ENCODE assay signal across 12 mouse cellular contexts in the genomic region with DNA sequence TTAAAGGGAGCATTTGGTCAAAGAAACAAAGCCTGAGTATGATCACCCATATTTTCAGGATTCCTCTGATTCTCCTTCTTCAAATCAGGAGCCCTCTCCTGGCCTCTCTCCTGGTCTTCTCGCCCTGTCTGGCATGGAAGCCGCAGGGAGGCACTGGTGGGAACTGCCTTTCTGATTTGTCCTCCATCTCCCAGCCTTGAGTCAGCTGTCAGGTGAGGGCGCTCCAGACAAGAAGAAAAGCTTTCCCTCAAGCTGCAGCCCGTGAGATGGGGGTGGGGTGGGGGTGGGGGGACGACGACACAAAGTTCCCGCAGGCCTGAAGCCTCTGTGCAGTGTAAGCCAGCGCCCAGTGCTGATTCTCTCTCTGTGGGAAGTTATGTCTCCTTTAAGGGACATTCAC. TPM values are rescaled to one million over a fixed set of nuclear protein-coding genes. Genes with fewer than 3 reads are reported as not detected.
DNase-seq lines count a peak whose midpoint lies in the region; TF ChIP-seq lines count a peak whose summit lies in the region.
"Had no signal": no experiment of that assay in that cellular context is flagged by ENCODE, and none has a peak within 500 bp of the region (broad histone marks: within the 10 kb centered on the region; RNA-seq: fewer than 3 reads in every experiment).

No protein-coding gene starts in this region.

- TF ChIP-seq POLR2A in thymus, adult 2 months (IDR thresholded peaks at IDR 0.05; ENCODE audit: control insufficient read depth, extremely low read depth, insufficient read depth, low read length, poor library complexity): no peak

- H3ac ChIP-seq in C2C12 (ENCODE audit: control insufficient read depth, insufficient read length, low read depth): no peak overlapping the region

- no peaks in the 10 kb centered on the region for H3K79me2 ChIP-seq in C2C12 (ENCODE audit: control insufficient read depth, insufficient read depth)

- H3K27me3 ChIP-seq in C2C12 (ENCODE audit: control insufficient read depth, insufficient read depth, insufficient read length): no peaks in the 10 kb centered on the region
- no peaks in the 10 kb centered on the region for H3K27me3 ChIP-seq in thymus, adult 2 months (ENCODE audit: control insufficient read depth, insufficient read depth, low read length)
- H3K27me3 ChIP-seq: hindbrain, embryonic 12.5 days had no signal

- WGBS in thymus, adult 2 months: 76% methylated on average over 8 of the region's 8 CpGs

- TF ChIP-seq CTCF in C2C12 (IDR thresholded peaks at IDR 0.05; ENCODE audit: control insufficient read depth, insufficient read depth, insufficient read length): peak; percentile 38
- no peak for TF ChIP-seq CTCF in thymus, adult 2 months (IDR thresholded peaks at IDR 0.05; ENCODE audit: borderline replicate concordance, control insufficient read depth, extremely low read depth, insufficient read depth, low read length, poor library complexity)

- H3K27ac ChIP-seq in thymus, adult 2 months (ENCODE audit: control insufficient read depth, insufficient read depth, low read length): no peak overlapping the region
- H3K27ac ChIP-seq: hindbrain, embryonic 12.5 days had no signal

- peaks cover under 1% of the 10 kb centered on the region for H3K36me3 ChIP-seq in C2C12 (ENCODE audit: control insufficient read depth, insufficient read depth)
- H3K36me3 ChIP-seq in thymus, adult 2 months (ENCODE audit: control insufficient read depth, insufficient read depth, low read length): no peaks in the 10 kb centered on the region
- H3K36me3 ChIP-seq: G1E; hindbrain, embryonic 12.5 days had no signal

- peaks cover 4% of the 10 kb centered on the region for H3K4me1 ChIP-seq in thymus, adult 2 months (replicated peaks; ENCODE audit: control insufficient read depth, insufficient read depth, low read length)

- no peak overlapping the region for H3K4me3 ChIP-seq in C2C12 (ENCODE audit: insufficient read depth, poor library complexity, severe bottlenecking)
- H3K4me3 ChIP-seq in thymus, adult 2 months (ENCODE audit: control insufficient read depth, insufficient read depth, low read length): no peak overlapping the region
- H3K4me3 ChIP-seq: hindbrain, embryonic 12.5 days had no signal

- no peaks in the 10 kb centered on the region for H3K79me3 ChIP-seq in C2C12 (ENCODE audit: low read depth)

- DNase-seq in heart, postnatal 4 days: peak; percentile 33
- no peak for DNase-seq in heart, postnatal 25 days (ENCODE audit: low spot score)
- peak; percentile 36 for DNase-seq in ZHBTc4 (ENCODE audit: low read depth, low spot score)
- peak; percentile 29 to 61 for DNase-seq in layer of hippocampus, postnatal 25 days (ENCODE audit: extremely low spot score in 1 of 2, low spot score in 1 of 2)
- DNase-seq in thymus, adult 2 months: no peak
- no peak for DNase-seq in gastrocnemius, postnatal 36 days
- DNase-seq in urinary bladder, postnatal 10 days (ENCODE audit: low spot score): no peak

- intact Hi-C loops in heart, postnatal 25 days (cut with DNase I): loop anchor here (5.0 kb wide), 3 partner anchors 62 to 288 kb away; no protein-coding TSS in a partner anchor
- intact Hi-C loops in gastrocnemius, postnatal 36 days (cut with DNase I): loop anchor here (10.0 kb wide), 1 partner anchor 285 kb away; no protein-coding TSS in a partner anchor

TF ChIP-seq in C2C12, 6 proteins besides CTCF, POLR2A, EP300 and RAD21:
- no peak for TF ChIP-seq FOSL1 (IDR thresholded peaks at IDR 0.05; ENCODE audit: insufficient read depth, low read length, poor library complexity, severe bottlenecking)

RNA-seq across cellular contexts. Expression of a gene that starts 24.3 kb away (rescaled TPM):
- total RNA-seq in heart, postnatal 4 days (2021): 1 to 10 TPM; 3.7 to 4.0 TPM
- 1 to 10 TPM; 1.0 TPM for total RNA-seq in heart, postnatal 25 days (2021)
- 34.2 TPM for polyA plus RNA-seq in C2C12 (2012; fragmentation: generic; extraction: Trizol)
- not detected for total RNA-seq in layer of hippocampus, postnatal 25 days (2021)
- polyA plus RNA-seq in thymus, adult 2 months (2012; rRNA removed): 2.2 and 3.7 TPM in 2 replicates
- total RNA-seq in gastrocnemius, postnatal 36 days (2021): under 1 TPM; 0.39 to 0.48 TPM
- total RNA-seq: G1E had no signal
- polyA plus RNA-seq: G1E had no signal

RNA-seq across cellular contexts. Expression of a gene that starts 28.3 kb away (rescaled TPM):
- under 1 TPM in 1 of 2 experiments, not detected in 1; 0.26 TPM for total RNA-seq in heart, postnatal 4 days (2021)
- total RNA-seq in heart, postnatal 25 days (2021): not detected
- not detected for polyA plus RNA-seq in C2C12 (2012; fragmentation: generic; extraction: Trizol)
- total RNA-seq in layer of hippocampus, postnatal 25 days (2021): not detected
- polyA plus RNA-seq in thymus, adult 2 months (2012; rRNA removed): 0.22 and 0.59 TPM in 2 replicates
- not detected for total RNA-seq in gastrocnemius, postnatal 36 days (2021)
- total RNA-seq: G1E; megakaryocyte-erythroid progenitor cell, adult 5-6 weeks had no signal
- polyA plus RNA-seq: G1E; hindbrain, embryonic 12.5 days; limb, embryonic 11.5 days had no signal

Comparison
In these comparisons a context has a peak if more than half of its experiments do, and no peak if none do; other contexts are left out.
1. DNase-seq: peak in heart, postnatal 4 days (single experiment), ZHBTc4 (single experiment) and layer of hippocampus, postnatal 25 days (2 of 2); none in heart, postnatal 25 days (single experiment), thymus, adult 2 months (single experiment), gastrocnemius, postnatal 36 days (0 of 2) and urinary bladder, postnatal 10 days (single experiment).